Mouse (Mus musculus) cerebellum, adult 2 months (tissue): ENCODE measurements around the gene 4930556J24Rik. TPM values are rescaled to one million over a fixed set of nuclear protein-coding genes. Genes with fewer than 3 reads are reported as not detected.

Experiments used
- DNase-seq, 2 experiments: peaks; one replicate each; pipeline ENCODE4 v3.0.0; 2021
- H3K27ac ChIP-seq: fragments of 200-500 bp; 2 replicates; pipeline ENCODE4 v1.5.1; 2012; ENCODE audit warnings: low read length, control low read depth, inconsistent platforms; ENCODE audit not compliant: insufficient read depth
- H3K27me3 ChIP-seq: fragments of 200-500 bp; 2 replicates; pipeline ENCODE4 v1.6.1; 2012; ENCODE audit warnings: inconsistent platforms, mild to moderate bottlenecking, low read length, moderate library complexity; ENCODE audit not compliant: control insufficient read depth, insufficient read depth
- H3K4me1 ChIP-seq: fragments of 200-500 bp; 2 replicates; pipeline ENCODE4 v1.6.1; 2011; ENCODE audit warnings: low read length; ENCODE audit not compliant: control insufficient read depth, insufficient read depth
- H3K4me3 ChIP-seq: fragments of 200-500 bp; replicated peaks from 2 replicates; pipeline ENCODE3; 2011; ENCODE audit warnings: mild to moderate bottlenecking, low read depth, low read length, control low read depth; ENCODE audit not compliant: insufficient read depth
- CTCF ChIP-seq: fragments of 200-500 bp; IDR thresholded peaks from 2 replicates; pipeline ENCODE4 v1.5.1; 2011; ENCODE audit warnings: low read depth, mild to moderate bottlenecking, control low read depth, low read length, moderate library complexity, borderline replicate concordance; ENCODE audit not compliant: insufficient read depth
- POLR2A ChIP-seq: fragments of 200-500 bp; IDR thresholded peaks from 2 replicates; pipeline ENCODE4 v1.6.1; 2011; ENCODE audit warnings: low read length, control low read depth, borderline replicate concordance; ENCODE audit not compliant: insufficient read depth
- WGBS: fragments of 180-500 bp; shearing (Covaris S2); methylation state at CpG from one replicate; pipeline ENCODE4 v1.1.7; 2018; 5-methylcytosine and 5-hydroxymethylcytosine counted together
- polyA plus RNA-seq: library from polyadenylated mRNA; depleted of rRNA; stranded (reverse); fragments of >200 nt; gene quantifications from 2 replicates; pipeline ENCODE4 v1.2.3, GENCODE M21; 2012

4930556J24Rik gene
- polyA plus RNA-seq, 1 experiment = 0.20 TPM

GRCm38 (mm10) chr11:3925916-3926315 is 50.7 kb downstream of the 4930556J24Rik start:
- H3K27ac ChIP-seq = no peak overlapping the region
- 91% methylated on average over 10 of the region's 10 CpGs for WGBS
- H3K27me3 ChIP-seq = no peaks in the 10 kb centered on the region
- TF ChIP-seq POLR2A (no peak), CTCF (no peak)
- DNase-seq = no peak
- no peak overlapping the region for H3K4me3 ChIP-seq
- H3K4me1 ChIP-seq = no peaks in the 10 kb centered on the region

GRCm38 (mm10) chr11:3922731-3923130 is 53.8 kb downstream of the 4930556J24Rik start:
- no peak overlapping the region for H3K27ac ChIP-seq
- no peak overlapping the region for H3K4me3 ChIP-seq
- WGBS = 96% methylated on average over 6 of the region's 6 CpGs
- no peaks in the 10 kb centered on the region for H3K27me3 ChIP-seq
- H3K4me1 ChIP-seq = no peaks in the 10 kb centered on the region
- TF ChIP-seq POLR2A (no peak), CTCF (no peak)
- no peak for DNase-seq

- WGBS = 90% methylated on average over 9 of the region's 9 CpGs
- Histone ChIP-seq H3K4me3 (no peak overlapping the region), H3K27ac (no peak overlapping the region), H3K27me3 (no peaks in the 10 kb centered on the region), H3K4me1 (no peaks in the 10 kb centered on the region)
- DNase-seq = no peak
- TF ChIP-seq CTCF (no peak), POLR2A (no peak)
Observed at GRCm38 (mm10) chr11:3922115-3922514, 54.5 kb downstream of the 4930556J24Rik start.

- TF ChIP-seq POLR2A = no peak
- peak; percentile 91 for TF ChIP-seq CTCF
- Histone ChIP-seq H3K4me1 (no peaks in the 10 kb centered on the region), H3K27ac (no peak overlapping the region), H3K27me3 (no peaks in the 10 kb centered on the region), H3K4me3 (peak overlapping the region; percentile 24)
- WGBS = 11% methylated on average over 8 of the region's 8 CpGs
- DNase-seq = peak; percentile 60 to 65
Observed at GRCm38 (mm10) chr11:3921281-3921850, 55.2 kb downstream of the 4930556J24Rik start.

GRCm38 (mm10) chr11:3920476-3920875 is 56.1 kb downstream of the 4930556J24Rik start:
- H3K27ac ChIP-seq = no peak overlapping the region
- DNase-seq = no peak
- 87% methylated on average over 7 of the region's 7 CpGs for WGBS
- no peak overlapping the region for H3K4me3 ChIP-seq
- no peak for TF ChIP-seq CTCF
- no peak for TF ChIP-seq POLR2A
- no peaks in the 10 kb centered on the region for H3K27me3 ChIP-seq
- H3K4me1 ChIP-seq = no peaks in the 10 kb centered on the region

GRCm38 (mm10) chr11:3918738-3919137 is 57.8 kb downstream of the 4930556J24Rik start:
- Histone ChIP-seq H3K4me3 (no peak overlapping the region), H3K27ac (no peak overlapping the region), H3K4me1 (no peaks in the 10 kb centered on the region), H3K27me3 (no peaks in the 10 kb centered on the region)
- peak in 1 of 2 experiments; percentile 50 for DNase-seq
- TF ChIP-seq CTCF (peak; percentile 63; the same call in 1 of the 2 replicates), POLR2A (no peak)
- WGBS = 15% methylated on average over 1 of the region's 1 CpGs

GRCm38 (mm10) chr11:3914109-3914840 is 62.3 kb downstream of the 4930556J24Rik start, which contains the start of gene Slc35e4:
Gene Slc35e4 (minus strand): TSS chr11:3914664.
- H3K4me3 ChIP-seq = peak within 1 kb of the TSS; percentile 78
- peak; percentile 23; the same call in 1 of the 2 replicates for TF ChIP-seq POLR2A
- TF ChIP-seq CTCF = peak; percentile 90
- DNase-seq = peak; percentile 84 to 92
- peaks cover 18% of the 10 kb centered on the region for H3K4me1 ChIP-seq
- WGBS = under 1% methylated on average over 28 of the region's 28 CpGs
- no peaks in the 10 kb centered on the region for H3K27me3 ChIP-seq
- H3K27ac ChIP-seq = peak within 1 kb of the TSS; percentile 60

- peak; percentile 94 to 95 for DNase-seq
- Histone ChIP-seq H3K4me1 (peaks cover 24% of the 10 kb centered on the region), H3K27me3 (no peaks in the 10 kb centered on the region), H3K4me3 (peak overlapping the region; percentile 78), H3K27ac (peak overlapping the region; percentile 60)
- TF ChIP-seq CTCF (no peak), POLR2A (peak; percentile 37; the same call in 1 of the 2 replicates)
- under 1% methylated on average over 65 of the region's 65 CpGs for WGBS
Observed at GRCm38 (mm10) chr11:3913316-3914108, 63.1 kb downstream of the 4930556J24Rik start.
